Mouse (Mus musculus) lung, postnatal 0 days (tissue): ENCODE measurements around the gene Prph2.

Source experiments
- CTCF ChIP-seq: IDR thresholded peaks from 2 replicates; pipeline ENCODE4 v1.5.1; 2016; ENCODE audit warnings: antibody characterized with exemption, mild to moderate bottlenecking
- EP300 ChIP-seq: IDR thresholded peaks from 2 replicates; pipeline ENCODE4 v1.6.1; 2016; ENCODE audit warnings: antibody characterized with exemption, mild to moderate bottlenecking, control low read depth

DNA sequence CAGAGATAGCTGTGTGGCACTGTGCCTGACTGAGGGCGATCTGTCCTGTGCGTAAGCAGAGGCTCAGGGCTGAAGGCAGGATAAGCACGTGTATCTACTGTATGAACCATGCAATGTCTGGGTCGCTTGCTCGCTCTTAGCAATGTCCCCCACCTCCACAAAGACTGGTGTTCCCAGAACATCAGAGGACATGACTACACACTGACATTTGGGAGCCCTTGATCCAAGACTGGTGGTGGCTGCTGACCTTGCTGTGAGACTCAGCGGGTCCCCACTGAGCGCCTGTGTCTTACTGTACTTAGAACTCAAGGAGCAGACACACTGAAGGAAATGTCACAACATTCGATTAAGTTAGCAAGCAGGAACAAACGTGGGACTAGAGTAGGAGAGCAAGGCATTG, 36.0 kb downstream of the Prph2 start:
- TF ChIP-seq CTCF (no peak), EP300 (no peak)
